ENCODE assay signal across 19 mouse cellular contexts in the genomic region with DNA sequence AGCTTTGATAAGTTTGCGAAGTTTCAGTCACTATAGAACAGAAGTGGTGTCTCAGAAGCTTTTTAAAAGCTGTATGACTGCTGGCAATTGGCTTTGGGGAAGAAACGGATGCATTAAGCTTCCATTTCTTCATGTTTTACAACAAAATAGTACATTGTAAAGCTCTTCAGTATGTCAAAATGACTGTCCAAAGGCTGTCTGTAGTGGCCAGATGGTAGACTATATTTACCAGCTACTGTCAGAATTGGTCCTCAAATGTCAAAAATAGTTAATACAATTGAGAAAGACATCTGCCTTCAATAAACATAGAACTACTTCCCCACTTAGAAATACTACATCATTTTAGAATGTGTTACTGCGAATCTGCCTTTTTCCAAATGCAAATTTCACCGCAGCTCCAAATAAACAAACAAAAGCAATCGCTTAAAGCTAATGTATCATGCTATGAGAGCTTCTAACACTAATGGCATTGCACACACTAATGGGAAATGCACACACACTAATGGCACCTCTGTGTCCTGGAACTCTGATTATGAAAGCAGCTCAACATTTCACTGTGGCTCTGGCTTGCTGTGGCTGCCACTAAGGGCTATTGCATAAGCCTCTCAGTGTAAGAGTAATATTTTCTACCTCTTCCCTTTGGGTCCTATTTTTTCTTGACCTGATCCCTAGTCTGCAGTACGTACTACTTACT. TPM values are rescaled to one million over a fixed set of nuclear protein-coding genes. Genes with fewer than 3 reads are reported as not detected.
DNase-seq lines count a peak whose midpoint lies in the region; ATAC-seq and TF ChIP-seq lines count a peak whose summit lies in the region.
"Had no signal": no experiment of that assay in that cellular context is flagged by ENCODE, and none has a peak within 500 bp of the region (broad histone marks: within the 10 kb centered on the region; RNA-seq: fewer than 3 reads in every experiment).

No protein-coding gene starts in this region.

- H3K27ac ChIP-seq in lung, embryonic 16.5 days (ENCODE audit: low read length) = 0 out of 2 replicates have a peak overlapping the region, but pooled peaks have one; percentile 25
- H3K27ac ChIP-seq in neural tube, embryonic 15.5 days (replicated peaks) = peak overlapping the region; percentile 7; the same call in 1 of the 2 replicates
- H3K27ac ChIP-seq: limb, embryonic 15.5 days; midbrain, embryonic 10.5 days had no signal

- peak overlapping the region; percentile 22; the same call in 1 of the 2 replicates for H3K4me2 ChIP-seq in lung, embryonic 16.5 days (ENCODE audit: low read depth, low read length)
- no peak overlapping the region for H3K4me2 ChIP-seq in neural tube, embryonic 15.5 days
- H3K4me2 ChIP-seq: limb, embryonic 15.5 days had no signal

- H3K36me3 ChIP-seq in lung, embryonic 16.5 days (ENCODE audit: control insufficient read depth, insufficient read depth, low read length) = no peaks in the 10 kb centered on the region
- H3K36me3 ChIP-seq in neural tube, embryonic 15.5 days = no peaks in the 10 kb centered on the region
- H3K36me3 ChIP-seq: limb, embryonic 15.5 days; midbrain, embryonic 10.5 days had no signal

- H3K27me3 ChIP-seq in lung, embryonic 16.5 days (ENCODE audit: control insufficient read depth, insufficient read depth, low read depth, low read length) = no peaks in the 10 kb centered on the region
- no peaks in the 10 kb centered on the region for H3K27me3 ChIP-seq in neural tube, embryonic 15.5 days (replicated peaks)
- H3K27me3 ChIP-seq: CH12.LX; limb, embryonic 15.5 days had no signal

- no peak for TF ChIP-seq POLR2A in lung, adult 2 months (IDR thresholded peaks at IDR 0.05; ENCODE audit: borderline replicate concordance, extremely low read depth, low read depth, low read length)

- TF ChIP-seq CTCF in lung, adult 2 months (IDR thresholded peaks at IDR 0.05; ENCODE audit: insufficient read depth, low read length) = no peak

- WGBS in lung, embryonic 16.5 days = 55% methylated on average over 6 of the region's 6 CpGs
- 64% methylated on average over 6 of the region's 6 CpGs for WGBS in lung, adult 2 months
- WGBS in neural tube, embryonic 15.5 days = 50% methylated on average over 6 of the region's 6 CpGs

- no peaks in the 10 kb centered on the region for H3K9me3 ChIP-seq in lung, embryonic 16.5 days (ENCODE audit: control insufficient read depth, low read length)
- H3K9me3 ChIP-seq in neural tube, embryonic 15.5 days (replicated peaks) = no peaks in the 10 kb centered on the region
- H3K9me3 ChIP-seq: limb, embryonic 15.5 days; midbrain, embryonic 10.5 days had no signal

- no peaks in the 10 kb centered on the region for H3K4me1 ChIP-seq in lung, embryonic 16.5 days (replicated peaks; ENCODE audit: control insufficient read depth, insufficient read depth, low read length)
- H3K4me1 ChIP-seq in lung, adult 2 months (ENCODE audit: control insufficient read depth, insufficient read depth, low read length) = no peaks in the 10 kb centered on the region
- H3K4me1 ChIP-seq in neural tube, embryonic 15.5 days = no peaks in the 10 kb centered on the region
- H3K4me1 ChIP-seq: limb, embryonic 15.5 days; midbrain, embryonic 10.5 days had no signal

- no peak for DNase-seq in frontal cortex, postnatal 36 days (ENCODE audit: low spot score in 2 of 2)
- DNase-seq in lung, adult 2 months = no peak
- DNase-seq in urinary bladder, postnatal 10 days (ENCODE audit: low spot score) = no peak
- DNase-seq in layer of hippocampus, adult 9-10 months (ENCODE audit: low spot score) = no peak
- DNase-seq: adrenal gland, adult 8-10 months; cerebellum, adult 9-11 months; forebrain, postnatal 0 days; gastrocnemius, postnatal 14 days; kidney, adult 9 months; kidney, postnatal 4 days; spleen, adult 18-20 months had no signal

- peak; percentile 64 for ATAC-seq in frontal cortex, adult (ENCODE audit: low TSS enrichment)
- ATAC-seq in lung, embryonic 16.5 days (ENCODE audit: low read depth) = peak; percentile 76
- ATAC-seq in granulocyte monocyte progenitor cell, adult 5-6 weeks (replicated peaks; ENCODE audit: poor library complexity, severe bottlenecking) = peak; percentile 99
- peak; percentile 86 for ATAC-seq in neural tube, embryonic 15.5 days (ENCODE audit: low FRiP score)
- ATAC-seq: forebrain, postnatal 0 days; inflammation-experienced regulatory T-cells, adult 6 months had no signal

- no peak overlapping the region for H3K4me3 ChIP-seq in lung, embryonic 16.5 days (ENCODE audit: low read length)
- no peak overlapping the region for H3K4me3 ChIP-seq in lung, adult 2 months (replicated peaks; ENCODE audit: extremely low read depth, low read depth, low read length)
- H3K4me3 ChIP-seq in neural tube, embryonic 15.5 days (replicated peaks) = no peak overlapping the region
- H3K4me3 ChIP-seq: limb, embryonic 15.5 days; midbrain, embryonic 10.5 days had no signal

- H3K9ac ChIP-seq in lung, embryonic 16.5 days (ENCODE audit: low read length) = no peak overlapping the region
- no peak overlapping the region for H3K9ac ChIP-seq in neural tube, embryonic 15.5 days (replicated peaks)
- H3K9ac ChIP-seq: forebrain, postnatal 0 days; limb, embryonic 15.5 days had no signal

RNA-seq across cellular contexts. Expression of gene Mbnl1, which starts 10.7 kb away (rescaled TPM):
- 180 and 188 TPM in 2 replicates for polyA plus RNA-seq in lung, embryonic 16.5 days (2015; fragmentation: Nextera tagmentation; extraction: Ambion mirVana)
- polyA plus RNA-seq in lung, adult 2 months (2012; rRNA removed) = 97.9 and 103 TPM in 2 replicates
- 464 and 485 TPM in 2 replicates for total RNA-seq in granulocyte monocyte progenitor cell, adult 5-6 weeks (2014; fragmentation: Nextera tagmentation)
- 524 and 651 TPM in 2 replicates for total RNA-seq in granulocyte monocyte progenitor cell, adult 5-6 weeks (2017)
- polyA plus RNA-seq in neural tube, embryonic 15.5 days (2015; fragmentation: Nextera tagmentation; extraction: Ambion mirVana) = 48.7 and 79.3 TPM in 2 replicates
